Mouse (Mus musculus) liver, adult 2 months (tissue): ENCODE results near the gene Stk32c. TPM values are rescaled to one million over a fixed set of nuclear protein-coding genes. Genes with fewer than 3 reads are reported as not detected.

Source experiments
- DNase-seq: peaks from one replicate; pipeline ENCODE4 v3.0.0-alpha.2; 2011; ENCODE audit warnings: low read depth, low spot score; ENCODE audit errors: extremely low read depth
- H3K27ac ChIP-seq: fragments of 200-500 bp; replicated peaks from 2 replicates; pipeline ENCODE4 v1.5.1; 2012; ENCODE audit warnings: low read depth, mild to moderate bottlenecking, control low read depth, inconsistent platforms, low read length; ENCODE audit not compliant: insufficient read depth
- H3K27me3 ChIP-seq: fragments of 200-500 bp; 2 replicates; pipeline ENCODE4 v1.6.1; 2012; ENCODE audit warnings: mild to moderate bottlenecking, moderate library complexity, low read length, inconsistent platforms; ENCODE audit not compliant: control insufficient read depth, insufficient read depth
- H3K36me3 ChIP-seq: fragments of 200-500 bp; 2 replicates; pipeline ENCODE4 v1.6.1; 2012; ENCODE audit warnings: low read length, inconsistent platforms; ENCODE audit not compliant: control insufficient read depth, insufficient read depth
- H3K4me1 ChIP-seq: fragments of 200-500 bp; 2 replicates; pipeline ENCODE4 v1.6.1; 2011; ENCODE audit warnings: low read length; ENCODE audit not compliant: control insufficient read depth, insufficient read depth
- H3K4me3 ChIP-seq: fragments of 200-500 bp; 2 replicates; pipeline ENCODE4 v1.5.1; 2011; ENCODE audit warnings: low read depth, mild to moderate bottlenecking, control low read depth, low read length, moderate library complexity; ENCODE audit not compliant: insufficient read depth
- H3K79me2 ChIP-seq: fragments of 200-500 bp; 2 replicates; pipeline ENCODE4 v1.6.1; 2012; ENCODE audit warnings: inconsistent platforms, mild to moderate bottlenecking, low read length, moderate library complexity; ENCODE audit not compliant: control insufficient read depth, insufficient read depth
- H3K9ac ChIP-seq: fragments of 200-500 bp; 2 replicates; pipeline ENCODE4 v1.6.1; 2012; ENCODE audit warnings: low read depth, mild to moderate bottlenecking, control low read depth, inconsistent platforms, low read length
- CTCF ChIP-seq: fragments of 200-500 bp; IDR thresholded peaks from 2 replicates; pipeline ENCODE4 v1.5.1; 2011; ENCODE audit warnings: low read depth, low read length, control low read depth
- POLR2A ChIP-seq: fragments of 200-500 bp; IDR thresholded peaks from 2 replicates; pipeline ENCODE4 v1.6.1; 2011; ENCODE audit warnings: low read length, control low read depth; ENCODE audit not compliant: insufficient read depth; ENCODE audit errors: extremely low read depth
- WGBS: fragments of 180-500 bp; shearing (Covaris S2); methylation state at CpG from one replicate; pipeline ENCODE4 v1.1.7; 2018; 5-methylcytosine and 5-hydroxymethylcytosine counted together
- polyA plus RNA-seq: library from polyadenylated mRNA; depleted of rRNA; stranded (reverse); fragments of >200 nt; gene quantifications from 2 replicates; pipeline ENCODE4 v1.2.3, GENCODE M21; 2012
- total RNA-seq: library from RNA; depleted of rRNA; stranded (reverse); fragments of >200 nt; gene quantifications from 2 replicates; pipeline ENCODE4 v1.2.3, GENCODE M21; 2014

Stk32c gene
- total and polyA plus RNA-seq, 2 experiments: 0.18 to 0.21 TPM

GRCm38 (mm10) chr7:139131538-139131937 is 81.6 kb downstream of the Stk32c start:
- H3K36me3 ChIP-seq: no peaks in the 10 kb centered on the region
- TF ChIP-seq CTCF (no peak), POLR2A (no peak)
- DNase-seq: no peak
- WGBS: 67% methylated on average over 8 of the region's 8 CpGs
- no peaks in the 10 kb centered on the region for H3K4me1 ChIP-seq
- H3K27me3 ChIP-seq: no peaks in the 10 kb centered on the region
- no peaks in the 10 kb centered on the region for H3K79me2 ChIP-seq
- no peak overlapping the region for H3K27ac ChIP-seq
- H3K9ac ChIP-seq: no peak overlapping the region
- no peak overlapping the region for H3K4me3 ChIP-seq

GRCm38 (mm10) chr7:139130361-139130760 is 82.7 kb downstream of the Stk32c start:
- DNase-seq: no peak
- Histone ChIP-seq H3K4me3 (no peak overlapping the region), H3K9ac (no peak overlapping the region), H3K36me3 (no peaks in the 10 kb centered on the region), H3K79me2 (no peaks in the 10 kb centered on the region), H3K27me3 (no peaks in the 10 kb centered on the region), H3K27ac (no peak overlapping the region), H3K4me1 (no peaks in the 10 kb centered on the region)
- no peak for TF ChIP-seq CTCF
- TF ChIP-seq POLR2A: no peak
- WGBS: 73% methylated on average over 6 of the region's 6 CpGs

- DNase-seq: no peak
- Histone ChIP-seq H3K79me2 (no peaks in the 10 kb centered on the region), H3K27me3 (no peaks in the 10 kb centered on the region), H3K4me3 (no peak overlapping the region), H3K27ac (no peak overlapping the region), H3K36me3 (no peaks in the 10 kb centered on the region), H3K4me1 (no peaks in the 10 kb centered on the region), H3K9ac (no peak overlapping the region)
- TF ChIP-seq POLR2A (no peak), CTCF (no peak)
- 72% methylated on average over 4 of the region's 4 CpGs for WGBS
These were observed 84.1 kb downstream of the Stk32c start for GRCm38 (mm10) chr7:139128994-139129393.

- TF ChIP-seq CTCF: no peak
- no peak for TF ChIP-seq POLR2A
- no peak overlapping the region for H3K4me3 ChIP-seq
- no peak for DNase-seq
- H3K36me3 ChIP-seq: no peaks in the 10 kb centered on the region
- no peaks in the 10 kb centered on the region for H3K79me2 ChIP-seq
- no peak overlapping the region for H3K27ac ChIP-seq
- H3K27me3 ChIP-seq: no peaks in the 10 kb centered on the region
- H3K9ac ChIP-seq: no peak overlapping the region
- WGBS: 71% methylated on average over 7 of the region's 7 CpGs
- H3K4me1 ChIP-seq: no peaks in the 10 kb centered on the region
These were observed 86.6 kb downstream of the Stk32c start for GRCm38 (mm10) chr7:139126549-139126948.

- Histone ChIP-seq H3K4me3 (no peak overlapping the region), H3K27ac (no peak overlapping the region), H3K36me3 (no peaks in the 10 kb centered on the region), H3K4me1 (no peaks in the 10 kb centered on the region), H3K9ac (no peak overlapping the region), H3K27me3 (no peaks in the 10 kb centered on the region), H3K79me2 (no peaks in the 10 kb centered on the region)
- 67% methylated on average over 4 of the region's 4 CpGs for WGBS
- TF ChIP-seq POLR2A (no peak), CTCF (no peak)
- DNase-seq: no peak
These were observed 87.2 kb downstream of the Stk32c start for GRCm38 (mm10) chr7:139125881-139126280.

GRCm38 (mm10) chr7:139119775-139120153 is 93.3 kb downstream of the Stk32c start:
- Histone ChIP-seq H3K4me3 (no peak overlapping the region), H3K27ac (no peak overlapping the region), H3K36me3 (no peaks in the 10 kb centered on the region), H3K79me2 (no peaks in the 10 kb centered on the region), H3K9ac (no peak overlapping the region), H3K4me1 (no peaks in the 10 kb centered on the region), H3K27me3 (0 out of 2 replicates have a peak, but pooled peaks cover 2% of the 10 kb centered on the region)
- no peak for TF ChIP-seq CTCF
- TF ChIP-seq POLR2A: no peak
- 46% methylated on average over 2 of the region's 2 CpGs for WGBS
- no peak for DNase-seq
